Mouse (Mus musculus): ENCODE results near the gene Polr3b. TPM values are rescaled to one million over a fixed set of nuclear protein-coding genes. Genes with fewer than 3 reads are reported as not detected.
A peak's percentile ranks its signal among the peaks of the same experiment; 100 is the strongest.

Polr3b gene
- polyA plus RNA-seq, 1 experiment from 2014 or later, result 19.4 TPM

GRCm38 (mm10) chr10:84756435-84757095 lies 134.5 kb downstream of the Polr3b start:
- peak overlapping the region; percentile 79 for H3K27ac ChIP-seq (ENCODE audit: low read depth, low read length)
- H3K27me3 ChIP-seq (ENCODE audit: control insufficient read depth, insufficient read depth, low read length), result peaks cover 13% of the 10 kb centered on the region
- H3K4me3 ChIP-seq (ENCODE audit: low read depth, low read length), result peak overlapping the region; percentile 38
- H3K9me3 ChIP-seq (ENCODE audit: control insufficient read depth, low read length), result no peaks in the 10 kb centered on the region
- ATAC-seq (ENCODE audit: low read depth), result no peak
- H3K36me3 ChIP-seq (ENCODE audit: control insufficient read depth, insufficient read depth, low read length), result no peaks in the 10 kb centered on the region
- peak overlapping the region; percentile 77 for H3K4me2 ChIP-seq (ENCODE audit: low read depth, low read length)
- under 1% methylated on average over 42 of the region's 42 CpGs for WGBS
- peak overlapping the region; percentile 59 for H3K9ac ChIP-seq (replicated peaks; ENCODE audit: low read depth, low read length)
- peaks cover 28% of the 10 kb centered on the region; the same call in 1 of the 2 replicates for H3K4me1 ChIP-seq (ENCODE audit: control insufficient read depth, insufficient read depth, low read length)

- ATAC-seq (ENCODE audit: low read depth), result no peak
- Histone ChIP-seq H3K27me3 (ENCODE audit: control insufficient read depth, insufficient read depth, low read length) (peaks cover 13% of the 10 kb centered on the region), H3K4me1 (ENCODE audit: control insufficient read depth, insufficient read depth, low read length) (peaks cover 28% of the 10 kb centered on the region; the same call in 1 of the 2 replicates)
Measured at GRCm38 (mm10) chr10:84757426-84758199, 135.5 kb downstream of the Polr3b start.

DNA sequence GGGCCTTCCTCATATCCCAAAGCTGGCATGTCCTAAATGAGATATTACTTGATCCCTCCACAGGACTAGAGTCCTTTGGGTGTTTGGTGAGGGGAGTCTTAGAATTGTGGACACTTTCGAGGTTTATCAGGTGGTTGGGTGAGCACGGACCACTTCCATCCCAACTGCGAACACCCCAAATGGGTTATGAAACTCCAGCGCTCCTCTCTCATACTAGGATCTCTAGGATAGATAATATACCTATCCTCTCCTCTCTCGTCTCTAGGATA lies 136.0 kb downstream of the Polr3b start:
- peak overlapping the region; percentile 59 for H3K9ac ChIP-seq (replicated peaks; ENCODE audit: low read depth, low read length)
- 3% methylated on average over 5 of the region's 5 CpGs for WGBS
- ATAC-seq (ENCODE audit: low read depth), result no peak
- peaks cover 28% of the 10 kb centered on the region; the same call in 1 of the 2 replicates for H3K4me1 ChIP-seq (ENCODE audit: control insufficient read depth, insufficient read depth, low read length)
- no peaks in the 10 kb centered on the region for H3K9me3 ChIP-seq (ENCODE audit: control insufficient read depth, low read length)
- H3K4me3 ChIP-seq (ENCODE audit: low read depth, low read length), result peak overlapping the region; percentile 38
- H3K27me3 ChIP-seq (ENCODE audit: control insufficient read depth, insufficient read depth, low read length), result peaks cover 13% of the 10 kb centered on the region
- H3K4me2 ChIP-seq (ENCODE audit: low read depth, low read length), result peak overlapping the region; percentile 51
- no peaks in the 10 kb centered on the region for H3K36me3 ChIP-seq (ENCODE audit: control insufficient read depth, insufficient read depth, low read length)
- no peak overlapping the region for H3K27ac ChIP-seq (ENCODE audit: low read depth, low read length)

More at GRCm38 (mm10) chr10:84757426-84758199, 135.5 kb downstream of the Polr3b start:
- Histone ChIP-seq H3K9ac (replicated peaks; ENCODE audit: low read depth, low read length) (peak overlapping the region; percentile 59), H3K4me3 (ENCODE audit: low read depth, low read length) (peak overlapping the region; percentile 38), H3K9me3 (ENCODE audit: control insufficient read depth, low read length) (no peaks in the 10 kb centered on the region), H3K4me2 (ENCODE audit: low read depth, low read length) (peak overlapping the region; percentile 51; the same call in 1 of the 2 replicates), H3K36me3 (ENCODE audit: control insufficient read depth, insufficient read depth, low read length) (no peaks in the 10 kb centered on the region), H3K27ac (ENCODE audit: low read depth, low read length) (no peak overlapping the region; the same call in 1 of the 2 replicates)
- WGBS, result 4% methylated on average over 22 of the region's 22 CpGs

DNA sequence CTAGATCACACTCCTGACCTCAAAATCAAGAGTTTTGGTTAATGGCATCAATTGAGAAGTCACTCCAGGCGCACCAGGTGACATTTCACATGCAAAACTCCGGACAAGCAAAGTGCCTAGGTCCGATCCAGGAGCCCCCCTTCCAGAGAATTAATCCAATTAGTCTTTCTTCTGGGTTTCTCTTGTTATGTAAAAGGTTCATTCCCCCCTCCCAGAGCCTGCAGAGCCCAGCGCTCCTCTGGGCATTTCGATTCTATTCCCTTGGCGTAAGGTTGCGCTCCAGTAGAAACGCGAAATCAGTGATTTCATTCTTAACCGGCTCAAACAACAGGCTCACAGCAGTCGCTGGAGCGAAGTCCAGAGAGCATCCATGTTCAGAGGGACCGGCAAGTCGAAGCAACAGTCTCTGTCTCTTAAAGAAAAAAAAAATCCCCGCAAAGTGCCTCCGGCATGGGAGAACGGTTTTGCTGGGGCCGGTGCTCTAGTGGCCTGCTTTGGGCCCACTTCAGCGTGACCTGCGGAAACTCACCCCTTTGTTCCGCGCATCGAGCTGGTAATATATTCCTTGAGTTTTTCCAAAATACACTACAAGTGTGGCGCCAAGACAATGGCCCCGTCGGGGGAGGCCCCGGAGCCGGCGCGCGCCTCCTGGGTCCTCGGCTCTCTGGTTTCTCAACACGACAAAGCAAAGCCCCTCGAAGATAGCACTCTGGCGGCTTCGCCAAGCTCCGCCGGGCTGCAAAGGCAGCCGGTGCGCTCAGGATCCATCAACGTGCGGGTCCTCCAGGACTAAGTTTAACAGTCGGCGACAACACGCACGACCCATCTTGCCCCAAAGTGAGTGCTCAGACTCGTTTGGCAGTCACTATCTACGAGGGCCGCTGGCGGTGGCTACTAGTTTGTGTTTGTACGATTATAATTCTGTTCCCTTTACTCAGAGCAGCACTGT lies 136.7 kb downstream of the Polr3b start:
- H3K9ac ChIP-seq (replicated peaks; ENCODE audit: low read depth, low read length), result peak overlapping the region; percentile 59
- H3K4me2 ChIP-seq (ENCODE audit: low read depth, low read length), result peak overlapping the region; percentile 51
- peak overlapping the region; percentile 38 for H3K4me3 ChIP-seq (ENCODE audit: low read depth, low read length)
- H3K36me3 ChIP-seq (ENCODE audit: control insufficient read depth, insufficient read depth, low read length), result no peaks in the 10 kb centered on the region
- peaks cover 13% of the 10 kb centered on the region for H3K27me3 ChIP-seq (ENCODE audit: control insufficient read depth, insufficient read depth, low read length)
- no peak overlapping the region; the same call in 1 of the 2 replicates for H3K27ac ChIP-seq (ENCODE audit: low read depth, low read length)
- ATAC-seq (ENCODE audit: low read depth), result no peak
- peaks cover 28% of the 10 kb centered on the region; the same call in 1 of the 2 replicates for H3K4me1 ChIP-seq (ENCODE audit: control insufficient read depth, insufficient read depth, low read length)
- H3K9me3 ChIP-seq (ENCODE audit: control insufficient read depth, low read length), result no peaks in the 10 kb centered on the region
- 1% methylated on average over 51 of the region's 51 CpGs for WGBS

DNA sequence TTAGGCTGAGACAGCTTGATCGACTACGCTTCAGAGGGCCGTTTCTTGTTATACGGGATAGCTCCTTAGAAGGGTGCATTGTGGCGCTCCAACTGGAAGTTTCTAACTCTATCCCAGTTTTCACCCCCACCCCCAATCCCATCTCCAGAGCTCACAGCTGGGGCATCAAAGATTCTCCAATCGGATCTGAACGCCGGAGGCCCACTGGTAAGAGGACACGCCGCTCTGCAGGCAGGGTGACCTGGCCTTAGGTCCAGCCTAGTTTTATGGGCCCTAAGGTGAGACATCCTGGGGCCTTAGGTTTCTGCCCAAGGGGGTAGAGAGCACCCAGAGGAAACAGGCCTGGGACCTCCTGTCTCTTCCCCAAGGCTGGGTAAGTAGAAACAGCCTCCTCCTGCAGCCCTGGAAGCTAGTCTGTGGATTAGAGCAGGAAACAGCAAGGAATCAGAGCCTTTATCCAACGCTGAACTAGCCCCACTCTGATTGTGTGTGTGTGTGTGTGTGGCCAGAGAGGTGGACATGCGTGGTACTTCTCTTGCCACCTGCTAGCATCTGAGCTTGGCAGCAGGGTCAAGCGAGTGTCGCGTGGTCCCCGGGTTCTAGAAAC lies 137.5 kb downstream of the Polr3b start:
- no peaks in the 10 kb centered on the region for H3K36me3 ChIP-seq (ENCODE audit: control insufficient read depth, insufficient read depth, low read length)
- peak overlapping the region; percentile 67 for H3K27ac ChIP-seq (ENCODE audit: low read depth, low read length)
- no peaks in the 10 kb centered on the region for H3K9me3 ChIP-seq (ENCODE audit: control insufficient read depth, low read length)
- H3K9ac ChIP-seq (replicated peaks; ENCODE audit: low read depth, low read length), result peak overlapping the region; percentile 59
- ATAC-seq (ENCODE audit: low read depth), result no peak
- H3K4me2 ChIP-seq (ENCODE audit: low read depth, low read length), result peak overlapping the region; percentile 51
- peaks cover 25% of the 10 kb centered on the region; the same call in 1 of the 2 replicates for H3K4me1 ChIP-seq (ENCODE audit: control insufficient read depth, insufficient read depth, low read length)
- H3K4me3 ChIP-seq (ENCODE audit: low read depth, low read length), result peak overlapping the region; percentile 38
- H3K27me3 ChIP-seq (ENCODE audit: control insufficient read depth, insufficient read depth, low read length), result peaks cover 13% of the 10 kb centered on the region
- WGBS, result 3% methylated on average over 16 of the region's 16 CpGs

DNA sequence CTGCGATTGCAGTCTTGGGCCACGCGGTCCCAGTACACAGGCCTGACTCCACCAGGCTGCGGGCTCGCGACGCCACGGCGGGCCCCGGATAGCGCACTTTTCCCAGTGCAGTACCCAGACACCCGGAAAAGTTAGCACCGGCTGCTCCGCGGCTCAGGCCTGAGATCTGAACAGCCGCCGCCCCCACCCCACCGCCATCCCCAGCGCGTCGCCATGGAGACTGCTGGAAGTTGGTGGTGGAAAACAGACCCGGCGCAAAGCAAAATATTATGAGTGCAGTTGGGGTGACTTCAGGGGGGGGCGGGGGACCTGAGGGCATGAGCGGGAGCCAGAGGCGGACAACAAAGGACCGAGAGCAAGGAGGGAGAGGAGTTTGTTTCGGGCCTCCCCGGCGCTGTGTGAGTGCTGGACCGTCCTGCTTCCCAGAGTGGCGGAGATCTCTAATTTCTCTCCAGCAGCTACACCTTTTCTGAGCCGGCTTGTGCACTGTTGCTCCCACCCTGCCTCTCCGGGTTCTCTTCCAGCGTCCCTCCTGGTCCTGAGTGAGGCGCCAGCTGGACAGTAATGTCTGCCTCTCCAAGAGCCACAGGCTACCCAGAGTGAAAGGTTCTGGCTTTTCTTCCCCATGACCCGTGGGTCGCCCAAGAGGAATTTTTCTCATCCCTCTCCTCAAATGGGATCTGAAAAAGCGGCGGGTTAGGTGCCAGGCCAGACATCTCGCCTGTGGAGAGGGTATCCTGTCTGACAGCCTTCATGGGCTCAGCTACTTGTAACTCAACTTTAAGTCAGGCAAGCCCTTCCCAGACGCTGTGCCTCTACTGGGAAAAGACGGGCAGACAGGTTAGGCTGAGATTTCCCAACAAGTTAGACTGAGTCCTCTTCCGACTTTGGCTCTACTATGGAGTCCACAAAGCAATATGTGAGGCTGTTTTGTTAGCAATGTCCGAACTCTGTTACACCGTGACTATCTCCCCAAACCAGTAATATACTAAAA lies 138.3 kb downstream of the Polr3b start:
- Histone ChIP-seq H3K4me1 (ENCODE audit: control insufficient read depth, insufficient read depth, low read length) (peaks cover 23% of the 10 kb centered on the region; the same call in 1 of the 2 replicates), H3K9me3 (ENCODE audit: control insufficient read depth, low read length) (no peaks in the 10 kb centered on the region), H3K27ac (ENCODE audit: low read depth, low read length) (peak overlapping the region; percentile 67), H3K27me3 (ENCODE audit: control insufficient read depth, insufficient read depth, low read length) (peaks cover 13% of the 10 kb centered on the region), H3K9ac (replicated peaks; ENCODE audit: low read depth, low read length) (peak overlapping the region; percentile 59), H3K4me2 (ENCODE audit: low read depth, low read length) (peak overlapping the region; percentile 51), H3K36me3 (ENCODE audit: control insufficient read depth, insufficient read depth, low read length) (no peaks in the 10 kb centered on the region), H3K4me3 (ENCODE audit: low read depth, low read length) (peak overlapping the region; percentile 38)
- 5% methylated on average over 46 of the region's 46 CpGs for WGBS
- ATAC-seq (ENCODE audit: low read depth), result peak; percentile 39

DNA sequence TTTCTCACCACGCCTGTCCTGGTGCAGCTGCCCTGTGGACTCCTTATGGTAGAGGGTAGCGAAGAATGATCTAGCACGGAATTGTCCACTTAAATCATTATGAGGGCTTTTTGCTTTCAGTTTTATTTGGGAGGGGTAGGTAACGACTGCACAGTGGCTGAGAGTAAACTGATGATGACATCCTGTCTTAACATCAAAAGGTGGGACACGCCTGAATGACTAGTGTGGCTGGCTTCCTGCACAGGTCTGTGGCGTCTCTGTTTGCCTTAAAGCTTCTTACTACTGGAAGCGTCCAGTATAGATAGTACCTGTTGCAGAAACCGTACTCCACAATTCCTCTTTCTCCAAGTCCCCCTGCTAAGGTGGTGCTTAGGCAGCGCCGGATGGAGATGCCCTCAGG lies 146.7 kb downstream of the Polr3b start:
- Histone ChIP-seq H3K9me3 (ENCODE audit: control insufficient read depth, low read length) (no peaks in the 10 kb centered on the region), H3K27ac (ENCODE audit: low read depth, low read length) (no peak overlapping the region), H3K4me2 (ENCODE audit: low read depth, low read length) (no peak overlapping the region), H3K9ac (replicated peaks; ENCODE audit: low read depth, low read length) (no peak overlapping the region), H3K27me3 (ENCODE audit: control insufficient read depth, insufficient read depth, low read length) (no peaks in the 10 kb centered on the region), H3K4me3 (ENCODE audit: low read depth, low read length) (no peak overlapping the region), H3K4me1 (ENCODE audit: control insufficient read depth, insufficient read depth, low read length) (0 out of 2 replicates have a peak, but pooled peaks cover 4% of the 10 kb centered on the region), H3K36me3 (ENCODE audit: control insufficient read depth, insufficient read depth, low read length) (no peaks in the 10 kb centered on the region)
- ATAC-seq (ENCODE audit: low read depth), result no peak
- WGBS, result 84% methylated on average over 10 of the region's 10 CpGs

Measured in neural tube, embryonic 14.5 days (tissue).